Mouse (Mus musculus) c-Kit-positive CD71-positive TER-119-positive erythroid progenitor cells, embryonic 14.5 days (primary cell): ENCODE data around the gene Mast4.

Experiments used
- DNase-seq: peaks from one replicate; pipeline ENCODE4 v3.0.0-alpha.2; 2013; ENCODE audit warnings: low spot score

Mast4 gene

DNA sequence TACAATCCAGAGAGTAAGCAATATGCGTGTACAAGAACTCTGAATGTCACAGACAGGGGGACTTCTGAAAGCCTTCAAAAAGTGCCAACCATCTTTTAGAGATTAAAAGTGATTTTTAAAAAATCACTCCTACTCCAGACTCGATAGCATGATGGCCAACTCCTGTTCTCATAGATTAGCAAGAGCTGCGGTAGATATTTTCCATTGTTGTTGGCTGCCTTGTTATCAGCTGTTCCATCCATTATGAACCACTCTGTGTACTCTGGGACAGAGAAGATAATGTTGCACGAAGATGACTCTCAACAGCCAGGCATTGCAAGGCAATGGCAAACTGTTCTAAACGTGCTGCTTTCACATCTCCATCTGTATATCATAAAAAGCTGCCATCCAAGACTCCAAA lies 360.4 kb downstream of the Mast4 start:
- no peak for DNase-seq

- no peak for DNase-seq
Measured at GRCm38 (mm10) chr13:102963471-102963870, 370.8 kb downstream of the Mast4 start.

- no peak for DNase-seq
Measured at GRCm38 (mm10) chr13:102958273-102959270, 375.7 kb downstream of the Mast4 start.

GRCm38 (mm10) chr13:102957508-102958272 lies 376.6 kb downstream of the Mast4 start:
- no peak for DNase-seq

DNA sequence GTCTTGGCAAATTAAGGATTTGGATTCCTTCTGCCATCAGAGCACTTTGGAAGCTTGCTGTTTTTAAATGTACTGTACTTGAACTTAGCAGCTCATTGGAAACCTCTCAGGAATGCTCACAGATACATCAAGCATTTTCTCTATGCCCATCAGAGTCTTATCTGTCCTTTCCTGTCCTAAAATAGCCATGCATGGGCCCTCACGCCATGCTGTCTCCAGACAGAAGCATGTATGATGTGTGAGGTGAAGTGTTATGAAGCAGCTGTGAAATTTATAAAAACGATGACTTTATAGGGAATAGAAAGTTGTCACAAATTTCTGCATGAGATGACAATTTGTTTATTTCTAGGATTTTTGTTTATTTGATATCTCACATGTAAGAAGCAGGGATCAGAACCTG lies 378.8 kb downstream of the Mast4 start:
- no peak for DNase-seq

DNA sequence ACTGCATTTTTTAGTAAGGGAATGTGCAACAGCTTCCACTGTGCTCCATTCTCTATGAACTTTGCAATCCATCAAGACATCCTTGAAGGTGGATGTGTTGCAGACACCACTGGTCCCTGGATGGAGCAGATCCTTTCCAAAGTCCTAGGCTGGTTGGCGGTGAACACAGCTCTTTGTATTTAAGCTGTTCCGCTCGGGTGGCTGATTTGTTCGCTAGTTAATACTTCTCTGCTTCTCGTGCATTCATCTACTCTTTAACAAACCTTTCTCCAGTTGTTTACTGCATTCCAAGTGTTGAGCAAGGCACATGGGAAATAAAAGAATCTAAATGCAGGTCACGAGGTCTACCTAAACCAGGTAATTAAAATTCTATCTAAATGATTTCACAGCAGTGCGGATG lies 384.5 kb downstream of the Mast4 start:
- no peak for DNase-seq

DNA sequence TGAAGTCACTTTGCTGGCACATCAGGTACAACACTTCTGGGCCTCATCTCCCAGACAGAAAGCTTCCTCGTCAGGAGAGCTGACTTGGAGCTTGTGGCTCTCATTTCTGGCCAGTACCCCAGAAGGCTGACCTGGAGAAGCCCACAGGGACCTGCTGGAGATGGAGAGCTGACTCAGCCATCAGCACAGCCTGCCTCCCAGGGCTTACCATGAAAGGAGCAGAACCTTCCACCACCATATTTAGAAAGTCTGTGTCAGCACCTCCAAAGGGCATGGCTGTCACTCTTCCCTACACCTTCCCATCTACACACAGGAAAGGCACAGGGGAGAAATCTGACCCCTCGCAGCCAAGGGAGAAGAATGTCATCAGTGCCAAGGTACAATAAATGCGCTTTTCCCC lies 385.3 kb downstream of the Mast4 start:
- DNase-seq = no peak

- no peak for DNase-seq
Measured at GRCm38 (mm10) chr13:102947546-102947945, 386.8 kb downstream of the Mast4 start.

DNA sequence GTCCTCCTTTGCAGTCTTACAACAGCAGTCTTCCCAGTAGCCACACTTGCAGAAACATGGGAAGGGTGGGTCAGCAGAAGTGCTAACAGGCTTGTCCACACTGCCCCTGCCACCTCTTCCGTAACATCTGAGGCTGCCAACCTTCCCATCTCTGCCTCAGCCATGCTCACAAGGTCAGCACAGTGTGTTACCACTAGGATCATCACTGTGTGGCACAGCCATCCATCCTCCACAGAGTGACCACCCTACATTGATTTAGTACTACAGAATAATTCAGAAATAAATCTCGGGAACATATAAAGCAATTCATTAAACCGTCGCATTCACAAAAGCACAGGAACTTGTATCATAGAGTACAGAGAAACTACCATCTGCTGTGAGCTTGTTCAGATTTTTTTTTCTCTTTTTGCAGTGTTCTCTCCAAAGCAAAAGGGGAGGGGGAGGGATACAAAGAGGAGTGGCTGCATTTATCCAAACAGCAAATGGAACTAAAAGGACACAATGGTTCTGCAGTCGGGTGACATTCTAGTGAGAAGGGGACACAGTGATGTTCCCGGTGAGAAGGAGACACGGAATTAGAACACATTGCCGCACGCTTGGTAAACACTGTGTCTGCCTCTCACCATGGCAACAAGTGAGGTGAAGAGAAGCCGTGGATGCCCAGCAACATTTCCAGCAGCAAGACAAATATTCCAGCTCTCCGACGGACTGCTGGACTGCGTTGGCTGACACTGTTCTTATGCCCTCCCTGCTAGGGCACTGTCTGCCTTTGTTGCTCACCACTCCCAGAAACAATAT lies 388.1 kb downstream of the Mast4 start:
- DNase-seq = no peak

- DNase-seq = no peak
Measured at GRCm38 (mm10) chr13:102945450-102945849, 388.8 kb downstream of the Mast4 start.

DNA sequence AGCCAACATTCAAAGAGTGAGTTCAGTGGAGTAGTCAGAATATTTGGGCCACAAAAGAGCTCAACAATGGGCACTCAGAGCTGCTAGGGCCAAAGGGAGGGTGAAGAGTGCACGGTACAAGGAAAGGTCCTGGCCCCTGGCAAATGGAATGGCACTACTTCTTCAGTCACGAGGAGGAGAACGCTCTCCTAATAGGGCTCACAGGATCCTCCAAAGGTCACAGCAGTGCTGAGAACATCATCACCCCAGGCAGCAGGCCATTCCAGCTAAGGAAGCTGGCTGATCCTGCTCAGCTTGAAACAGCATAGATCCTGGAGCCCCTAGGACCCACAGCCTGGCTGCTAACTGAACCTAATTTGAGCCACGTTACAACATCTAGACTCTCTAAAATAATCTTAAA lies 389.8 kb downstream of the Mast4 start:
- DNase-seq = no peak

- no peak for DNase-seq
Measured at GRCm38 (mm10) chr13:102942557-102942956, 391.7 kb downstream of the Mast4 start.

- DNase-seq = no peak
Measured at GRCm38 (mm10) chr13:102940476-102940875, 393.8 kb downstream of the Mast4 start.

GRCm38 (mm10) chr13:102936233-102936632 lies 398.1 kb downstream of the Mast4 start:
- DNase-seq = no peak

- no peak for DNase-seq
Measured at GRCm38 (mm10) chr13:102935788-102936187, 398.5 kb downstream of the Mast4 start.

DNA sequence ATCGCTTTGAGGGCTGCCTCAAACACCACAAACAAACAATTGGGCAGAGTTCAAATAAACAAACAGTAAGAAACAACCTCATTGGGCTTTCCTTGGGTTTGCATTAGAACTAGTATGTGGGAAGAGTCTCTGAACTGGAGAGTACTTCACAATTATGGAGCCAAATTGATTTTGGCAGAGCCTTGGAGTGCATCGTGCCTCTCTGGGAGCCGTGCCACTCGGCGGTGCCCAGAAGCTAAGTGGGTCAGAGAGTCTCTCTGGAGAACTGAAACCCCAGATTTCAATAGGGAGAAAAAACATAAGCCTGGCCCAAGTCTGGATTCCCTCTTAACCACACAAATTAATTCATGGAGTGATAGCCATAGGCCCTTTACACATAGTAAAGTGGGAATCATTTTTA lies 400.6 kb downstream of the Mast4 start:
- DNase-seq = no peak

- DNase-seq = no peak
Measured at GRCm38 (mm10) chr13:102932434-102932833, 401.9 kb downstream of the Mast4 start.

DNA sequence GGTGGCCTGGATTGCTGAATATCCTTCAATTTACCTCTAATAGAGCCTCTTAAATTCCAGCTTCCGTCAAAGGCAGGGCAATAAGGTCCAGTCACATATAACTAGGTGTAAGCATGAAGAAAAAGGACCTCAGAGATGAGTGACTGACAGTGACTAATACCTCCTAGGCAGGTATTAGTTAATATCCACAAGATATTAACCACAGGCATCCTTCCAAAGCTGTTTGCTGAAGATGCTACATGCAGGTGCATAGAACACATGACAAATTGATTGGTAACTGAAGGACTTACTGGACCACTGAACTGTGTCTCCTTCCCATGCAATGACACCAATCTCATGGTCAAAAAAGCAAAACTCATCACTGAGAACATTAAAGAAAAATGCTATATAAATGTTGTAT lies 402.3 kb downstream of the Mast4 start:
- no peak for DNase-seq

- no peak for DNase-seq
Measured at GRCm38 (mm10) chr13:102925844-102926598, 408.3 kb downstream of the Mast4 start.

DNA sequence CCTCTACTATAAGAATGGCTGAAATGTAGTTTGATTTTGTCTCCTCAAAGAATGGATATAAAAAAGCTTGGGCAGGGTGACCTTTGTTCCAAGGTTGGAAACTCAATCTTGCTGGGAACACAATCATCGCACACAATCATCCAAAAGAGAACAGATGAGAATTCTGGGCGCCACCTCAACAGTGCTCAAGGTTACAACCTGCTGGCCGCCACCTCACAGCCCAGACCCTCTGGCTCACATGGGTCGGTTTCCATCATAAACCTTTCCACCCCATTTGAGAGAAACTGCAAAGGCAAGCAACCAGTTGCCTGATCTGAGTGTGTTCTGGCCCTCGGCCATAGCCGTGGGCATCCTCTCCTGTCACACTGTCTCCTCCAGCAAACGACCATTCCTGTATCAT lies 414.6 kb downstream of the Mast4 start:
- no peak for DNase-seq

DNA sequence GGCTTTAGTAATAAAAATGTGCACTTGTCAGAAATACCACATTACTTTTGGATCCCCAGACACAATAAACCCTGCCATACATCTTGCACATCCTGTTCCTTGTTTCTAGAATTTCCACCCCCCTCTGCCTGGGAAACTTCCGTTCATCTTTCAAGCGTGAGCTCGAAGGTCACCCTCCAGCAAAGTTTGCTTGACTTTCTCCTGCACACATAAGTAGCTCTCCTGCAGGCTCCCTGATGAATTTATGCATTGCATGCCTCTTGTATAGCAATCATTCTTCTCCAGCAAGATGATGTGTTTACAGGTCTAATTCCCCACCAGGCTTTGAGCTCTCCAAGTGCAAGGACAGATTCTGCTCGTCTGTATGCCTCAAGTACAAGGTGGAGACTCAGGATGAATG lies 415.7 kb downstream of the Mast4 start:
- DNase-seq = no peak
